Mouse (Mus musculus): ENCODE results near the gene Pde9a.

DNA sequence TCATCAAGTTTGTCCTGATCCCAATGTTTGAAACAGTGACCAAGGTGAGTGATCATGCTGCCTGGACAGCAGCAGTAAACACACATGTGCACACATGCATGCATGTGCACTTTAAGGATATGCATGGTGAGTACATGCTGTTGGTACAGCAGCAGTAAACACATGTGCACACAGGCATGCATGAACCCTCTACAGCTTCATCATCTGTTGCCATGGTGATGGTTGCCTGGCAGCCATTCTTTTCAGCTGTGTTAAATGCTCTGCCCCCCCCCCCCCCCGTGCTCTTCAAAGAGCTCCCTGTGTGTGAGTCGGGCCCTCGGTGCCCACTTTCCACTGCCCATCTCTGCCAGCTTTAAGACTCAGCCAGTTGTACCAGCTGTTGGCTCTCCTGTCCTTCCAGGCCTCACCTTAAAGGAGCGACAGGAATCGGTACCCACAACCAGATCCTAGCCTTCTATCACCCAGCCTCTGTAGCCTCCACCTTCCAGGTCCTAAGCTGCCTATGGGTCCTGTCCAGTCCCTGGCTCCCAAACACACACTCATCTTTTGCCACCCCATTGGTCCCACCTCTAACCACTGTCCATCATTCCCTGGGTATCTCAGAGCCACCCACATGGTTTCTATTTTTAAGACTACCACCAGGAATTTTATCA is 84.9 kb downstream of the Pde9a start:
- TF ChIP-seq CTCF (IDR thresholded peaks at IDR 0.05; ENCODE audit: insufficient read depth, low read length) = no peak
- no peak for TF ChIP-seq POLR2A (IDR thresholded peaks at IDR 0.05; ENCODE audit: borderline replicate concordance, extremely low read depth, low read depth, low read length)

Data from lung, adult 2 months (tissue).